Mouse (Mus musculus) hindbrain, embryonic 10.5 days (tissue): ENCODE results near the gene Aoc2. TPM values are rescaled to one million over a fixed set of nuclear protein-coding genes. Genes with fewer than 3 reads are reported as not detected.
"Not testable (repeated sequence)": the region's sequence is repeated elsewhere in the genome, so short reads cannot be mapped to it uniquely, and the experiment has no call there.

ENCODE experiments used
- DNase-seq: peaks from one replicate; pipeline ENCODE4 v3.0.0-alpha.2; 2017; ENCODE audit warnings: low spot score
- H3K27ac ChIP-seq: fragments of 300-500 bp; sonication (generic); 2 replicates; pipeline ENCODE4 v1.5.1; 2016; ENCODE audit warnings: mild to moderate bottlenecking, moderate library complexity
- H3K27me3 ChIP-seq: fragments of 300-500 bp; sonication (generic); 2 replicates; pipeline ENCODE4 v1.6.1; 2016; ENCODE audit warnings: mild to moderate bottlenecking; ENCODE audit not compliant: poor library complexity, insufficient read depth, severe bottlenecking
- H3K36me3 ChIP-seq: fragments of 300-500 bp; sonication (generic); 2 replicates; pipeline ENCODE4 v1.6.1; 2016; ENCODE audit warnings: mild to moderate bottlenecking, moderate library complexity
- H3K4me1 ChIP-seq: fragments of 300-500 bp; sonication (generic); replicated peaks from 2 replicates; pipeline ENCODE4 v1.6.1; 2016; ENCODE audit warnings: mild to moderate bottlenecking
- H3K4me3 ChIP-seq: fragments of 300-500 bp; sonication (generic); 2 replicates; pipeline ENCODE4 v1.5.1; 2016; ENCODE audit warnings: mild to moderate bottlenecking, moderate library complexity
- H3K9me3 ChIP-seq: fragments of 300-500 bp; sonication (generic); 2 replicates; pipeline ENCODE4 v1.6.1; 2016; ENCODE audit warnings: mild to moderate bottlenecking, moderate library complexity
- WGBS: fragments of 180-500 bp; shearing (Covaris S2); methylation state at CpG from one replicate; pipeline ENCODE4 v1.1.7; 2016; 5-methylcytosine and 5-hydroxymethylcytosine counted together
- polyA plus RNA-seq: library from polyadenylated mRNA; unstranded; fragments of >200 nt; fragmentation: Nextera tagmentation; extraction: Ambion mirVana; gene quantifications from 2 replicates; pipeline ENCODE4 v1.2.1, GENCODE M21; 2016

Aoc2 gene
- polyA plus RNA-seq, 1 experiment from 2014 or later: 1.5 TPM

DNA sequence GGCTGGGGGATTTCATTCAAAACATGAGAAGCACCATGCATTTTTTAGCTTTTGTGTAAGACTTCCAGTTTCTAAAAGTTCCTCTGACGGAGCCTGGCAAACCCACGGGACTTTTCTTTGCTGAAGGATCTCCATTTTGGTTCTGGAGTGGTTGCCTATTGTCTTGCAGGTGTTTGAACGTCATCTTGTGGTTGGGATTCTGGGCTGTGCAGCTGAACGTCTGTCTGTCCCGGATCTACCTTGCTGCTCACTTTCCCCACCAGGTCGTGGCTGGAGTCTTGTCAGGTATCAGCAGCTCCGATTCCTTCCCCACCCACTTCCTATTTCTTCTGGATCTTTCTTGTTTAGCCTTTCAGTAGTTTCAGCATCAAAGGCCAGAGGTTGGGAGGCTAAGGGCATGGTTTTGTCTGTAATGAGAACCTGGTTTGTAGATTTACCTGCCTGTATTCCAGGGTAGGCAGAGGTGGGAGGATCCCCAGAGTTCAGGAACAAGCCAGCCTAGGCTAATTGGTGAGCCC, 49.6 kb downstream of the Aoc2 start:
- no peak for DNase-seq
- no peak overlapping the region for H3K4me3 ChIP-seq
- 0 out of 2 replicates have a peak, but pooled peaks cover 7% of the 10 kb centered on the region for H3K27me3 ChIP-seq
- H3K27ac ChIP-seq: no peak overlapping the region
- H3K36me3 ChIP-seq: no peaks in the 10 kb centered on the region
- H3K4me1 ChIP-seq: no peaks in the 10 kb centered on the region
- 73% methylated on average over 7 of the region's 7 CpGs for WGBS
- H3K9me3 ChIP-seq: no peaks in the 10 kb centered on the region

DNA sequence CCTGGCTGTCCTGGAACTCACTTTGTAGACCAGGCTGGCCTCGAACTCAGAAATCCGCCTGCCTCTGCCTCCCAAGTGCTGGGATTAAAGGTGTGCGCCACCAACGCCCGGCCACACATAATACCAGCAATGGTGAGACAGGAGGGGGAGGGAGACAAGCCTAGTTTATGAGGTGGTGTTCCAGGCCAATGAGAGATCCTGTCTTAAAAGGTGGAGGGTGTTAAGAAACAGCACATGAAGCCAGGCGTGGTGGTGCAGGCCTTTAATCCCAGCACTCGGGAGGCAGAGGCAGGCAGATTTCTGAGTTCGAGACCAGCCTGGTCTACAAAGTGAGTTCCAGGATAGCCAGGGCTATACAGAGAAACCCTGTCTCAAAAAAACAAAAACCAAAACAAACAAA, 53.3 kb downstream of the Aoc2 start:
- H3K36me3 ChIP-seq, H3K9me3 ChIP-seq, H3K4me3 ChIP-seq, H3K27ac ChIP-seq, H3K4me1 ChIP-seq, H3K27me3 ChIP-seq, DNase-seq: not testable (repeated sequence)
- WGBS: 93% methylated on average over 8 of the region's 8 CpGs

GRCm38 (mm10) chr11:101378926-101379325, 54.1 kb downstream of the Aoc2 start:
- H3K27ac ChIP-seq: no peak overlapping the region
- H3K4me3 ChIP-seq: no peak overlapping the region
- WGBS: 85% methylated on average over 6 of the region's 6 CpGs
- H3K9me3 ChIP-seq: no peaks in the 10 kb centered on the region
- H3K4me1 ChIP-seq: peaks cover 6% of the 10 kb centered on the region
- 0 out of 2 replicates have a peak, but pooled peaks cover 7% of the 10 kb centered on the region for H3K27me3 ChIP-seq
- no peak for DNase-seq
- H3K36me3 ChIP-seq: no peaks in the 10 kb centered on the region

Other genes with a start within 250 kb of the Aoc2 start
- 0.14 TPM in 1 of 2 replicates, not detected in the other for gene Hsd17b1, start 246.7 kb upstream of the Aoc2 start, polyA plus RNA-seq
- gene Coasy, start 242.5 kb upstream of the Aoc2 start, polyA plus RNA-seq: 53.1 and 59.6 TPM in 2 replicates
- gene Mlx, start 237.8 kb upstream of the Aoc2 start, polyA plus RNA-seq: 44.7 and 49.7 TPM in 2 replicates
- 59.7 and 72.5 TPM in 2 replicates for gene Psmc3ip, start 229.6 kb upstream of the Aoc2 start, polyA plus RNA-seq
- gene Retreg3, start 205.2 kb upstream of the Aoc2 start, polyA plus RNA-seq: 17.8 and 21.2 TPM in 2 replicates
- gene Tubg1, start 205.1 kb upstream of the Aoc2 start, polyA plus RNA-seq: 136 and 141 TPM in 2 replicates
- gene Tubg2, start 169.2 kb upstream of the Aoc2 start, polyA plus RNA-seq: 2.8 and 4.8 TPM in 2 replicates
- gene Cntnap1, start 154.5 kb upstream of the Aoc2 start, polyA plus RNA-seq: 0.29 and 0.71 TPM in 2 replicates
- 5.8 and 11.8 TPM in 2 replicates for gene Plekhh3, start 153.7 kb upstream of the Aoc2 start, polyA plus RNA-seq
- 0.15 and 0.20 TPM in 2 replicates for gene Ccr10, start 149.6 kb upstream of the Aoc2 start, polyA plus RNA-seq
- gene Ezh1, start 98.6 kb upstream of the Aoc2 start, polyA plus RNA-seq: 13.1 TPM in 2 replicates
- gene Ramp2, start 79.0 kb upstream of the Aoc2 start, polyA plus RNA-seq: 63.9 and 72.3 TPM in 2 replicates
- gene Vps25, start 71.4 kb upstream of the Aoc2 start, polyA plus RNA-seq: 135 TPM in 2 replicates
- gene Wnk4, start 64.5 kb upstream of the Aoc2 start, polyA plus RNA-seq: 6.7 and 7.6 TPM in 2 replicates
- 0.95 and 1.9 TPM in 2 replicates for gene Cntd1, start 46.1 kb upstream of the Aoc2 start, polyA plus RNA-seq
- gene Coa3, start 45.9 kb upstream of the Aoc2 start, polyA plus RNA-seq: 227 and 244 TPM in 2 replicates
- 153 and 166 TPM in 2 replicates for gene Becn1, start 22.8 kb upstream of the Aoc2 start, polyA plus RNA-seq
- gene Psme3, start 8.8 kb upstream of the Aoc2 start, polyA plus RNA-seq: 166 and 190 TPM in 2 replicates
- 0.06 TPM in 1 of 2 replicates, not detected in the other for gene Aoc3, start 5.5 kb downstream of the Aoc2 start, polyA plus RNA-seq
- gene G6pc, start 42.5 kb downstream of the Aoc2 start, polyA plus RNA-seq: not detected in 2 replicates
- 91.4 and 99.8 TPM in 2 replicates for gene Aarsd1, start 92.6 kb downstream of the Aoc2 start, polyA plus RNA-seq
- gene Gm27029, start 99.7 kb downstream of the Aoc2 start, polyA plus RNA-seq: 9.4 and 10.2 TPM in 2 replicates
- 20.5 and 25.3 TPM in 2 replicates for gene Rundc1, start 100.0 kb downstream of the Aoc2 start, polyA plus RNA-seq
- gene Ptges3l, start 100.3 kb downstream of the Aoc2 start, polyA plus RNA-seq: 4.0 and 4.5 TPM in 2 replicates
- gene Rpl27, start 117.2 kb downstream of the Aoc2 start, polyA plus RNA-seq: 414 and 455 TPM in 2 replicates
- gene Ifi35, start 123.3 kb downstream of the Aoc2 start, polyA plus RNA-seq: 3.5 and 3.6 TPM in 2 replicates
- gene Rnd2, start 139.9 kb downstream of the Aoc2 start, polyA plus RNA-seq: 97.9 and 208 TPM in 2 replicates
- 61.1 and 108 TPM in 2 replicates for gene Vat1, start 141.2 kb downstream of the Aoc2 start, polyA plus RNA-seq
- 16.1 and 25.3 TPM in 2 replicates for gene Brca1, start 226.9 kb downstream of the Aoc2 start, polyA plus RNA-seq
- 71.0 and 81.8 TPM in 2 replicates for gene Nbr1, start 227.1 kb downstream of the Aoc2 start, polyA plus RNA-seq